18 mouse cellular contexts compared by ENCODE assay signal in genomic region chr15:97533553-97534291, GRCm38 (mm10).
DNase-seq lines count a peak whose midpoint lies in the region; ATAC-seq lines count a peak whose summit lies in the region.
"Had no signal": no experiment of that assay in that cellular context is flagged by ENCODE, and none has a peak within 500 bp of the region (broad histone marks: within the 10 kb centered on the region; RNA-seq: fewer than 3 reads in every experiment).

No protein-coding gene starts in this region.

- H3K27ac ChIP-seq in kidney, embryonic 14.5 days (ENCODE audit: low read depth, low read length): no peak overlapping the region
- H3K27ac ChIP-seq: embryonic facial prominence, embryonic 13.5 days; heart, embryonic 15.5 days; hindbrain, postnatal 0 days; liver, embryonic 12.5 days had no signal

- no peaks in the 10 kb centered on the region for H3K4me1 ChIP-seq in kidney, embryonic 14.5 days (ENCODE audit: control insufficient read depth, insufficient read depth, low read length)
- H3K4me1 ChIP-seq: heart, embryonic 15.5 days; liver, embryonic 12.5 days had no signal

- no peaks in the 10 kb centered on the region for H3K27me3 ChIP-seq in kidney, embryonic 14.5 days (ENCODE audit: control insufficient read depth, insufficient read depth, low read length)
- H3K27me3 ChIP-seq: embryonic facial prominence, embryonic 13.5 days; heart, embryonic 15.5 days; liver, embryonic 12.5 days had no signal

- WGBS in kidney, embryonic 14.5 days: 76% methylated on average over 12 of the region's 12 CpGs

- H3K36me3 ChIP-seq in kidney, embryonic 14.5 days (ENCODE audit: control insufficient read depth, insufficient read depth, low read length): no peaks in the 10 kb centered on the region
- H3K36me3 ChIP-seq: embryonic facial prominence, embryonic 13.5 days; heart, embryonic 15.5 days; liver, embryonic 12.5 days had no signal

- H3K9me3 ChIP-seq in kidney, embryonic 14.5 days (ENCODE audit: control insufficient read depth, low read length): no peaks in the 10 kb centered on the region
- H3K9me3 ChIP-seq: embryonic facial prominence, embryonic 13.5 days; heart, embryonic 15.5 days; liver, embryonic 12.5 days had no signal

- ATAC-seq in kidney, embryonic 14.5 days (ENCODE audit: low FRiP score, low TSS enrichment): no peak
- ATAC-seq: forebrain, embryonic 16.5 days; hindbrain, postnatal 0 days; liver, embryonic 12.5 days had no signal

- H3K9ac ChIP-seq in kidney, embryonic 14.5 days (ENCODE audit: low read depth, low read length): no peak overlapping the region
- H3K9ac ChIP-seq: embryonic facial prominence, embryonic 13.5 days; heart, embryonic 15.5 days; liver, embryonic 12.5 days had no signal

- peak; percentile 27 to 38 for DNase-seq in heart, adult 18-20 months
- no peak for DNase-seq in heart, adult 8-10 months (ENCODE audit: low spot score)
- DNase-seq in left cerebral cortex, postnatal 14 days (ENCODE audit: low spot score in 2 of 2): peak; percentile 11 to 29
- DNase-seq in left cerebral cortex, adult 8-10 months (ENCODE audit: low spot score in 2 of 2): no peak
- peak; percentile 19 to 23 for DNase-seq in right cerebral cortex, adult 2 months (ENCODE audit: low spot score in 2 of 2)
- DNase-seq in right cerebral cortex, postnatal 14 days: no peak
- DNase-seq in telencephalon, adult 2 months (ENCODE audit: low read depth, low spot score): peak; percentile 32
- DNase-seq: cerebellum, adult 11-12 months; gastrocnemius, postnatal 10 days; kidney, adult 18-20 months; kidney, postnatal 25 days; thymus, adult 2 months had no signal

- H3K4me3 ChIP-seq in kidney, embryonic 14.5 days (ENCODE audit: low read length): no peak overlapping the region
- H3K4me3 ChIP-seq: embryonic facial prominence, embryonic 13.5 days; heart, embryonic 15.5 days; liver, embryonic 12.5 days had no signal

- intact Hi-C loops in left cerebral cortex, postnatal 14 days (cut with DNase I): no loop called here

- H3K4me2 ChIP-seq in kidney, embryonic 14.5 days (replicated peaks; ENCODE audit: low read depth, low read length): no peak overlapping the region
- H3K4me2 ChIP-seq: embryonic facial prominence, embryonic 13.5 days; heart, embryonic 15.5 days; liver, embryonic 12.5 days had no signal

Comparison
In these comparisons a context has a peak if more than half of its experiments do, and no peak if none do; other contexts are left out.
1. DNase-seq: peak in heart, adult 18-20 months (2 of 2), left cerebral cortex, postnatal 14 days (2 of 2), right cerebral cortex, adult 2 months (2 of 2) and telencephalon, adult 2 months (single experiment); none in heart, adult 8-10 months (single experiment), left cerebral cortex, adult 8-10 months (0 of 2) and right cerebral cortex, postnatal 14 days (single experiment).